Mouse (Mus musculus) neural tube, embryonic 12.5 days (tissue): ENCODE measurements around the gene Dgke. TPM values are rescaled to one million over a fixed set of nuclear protein-coding genes. Genes with fewer than 3 reads are reported as not detected.

Source experiments
- ATAC-seq: fragments of 200-750 bp; cut with Nextera tagmentation; 2 replicates; pipeline ENCODE4 v1.8.0; 2017; ENCODE audit warnings: low read depth, mild to moderate bottlenecking, moderate TSS enrichment, moderate library complexity; ENCODE audit not compliant: low FRiP score
- H3K27ac ChIP-seq: fragments of 300-500 bp; sonication (generic); 2 replicates; pipeline ENCODE4 v1.5.1; 2016
- H3K27me3 ChIP-seq: fragments of 300-500 bp; sonication (generic); replicated peaks from 2 replicates; pipeline ENCODE4 v1.6.1; 2016; ENCODE audit warnings: mild to moderate bottlenecking
- H3K36me3 ChIP-seq: fragments of 300-500 bp; sonication (generic); 2 replicates; pipeline ENCODE4 v1.6.1; 2016; ENCODE audit warnings: mild to moderate bottlenecking
- H3K4me1 ChIP-seq: fragments of 300-500 bp; sonication (generic); 2 replicates; pipeline ENCODE4 v1.6.1; 2016
- H3K4me2 ChIP-seq: fragments of 300-500 bp; sonication (generic); replicated peaks from 2 replicates; pipeline ENCODE4 v1.6.1; 2016; ENCODE audit warnings: mild to moderate bottlenecking
- H3K4me3 ChIP-seq: fragments of 300-500 bp; sonication (generic); 2 replicates; pipeline ENCODE4 v1.5.1; 2016
- H3K9ac ChIP-seq: fragments of 300-500 bp; sonication (generic); 2 replicates; pipeline ENCODE4 v1.6.1; 2016; ENCODE audit warnings: mild to moderate bottlenecking
- H3K9me3 ChIP-seq: fragments of 300-500 bp; sonication (generic); 2 replicates; pipeline ENCODE4 v1.6.1; 2016; ENCODE audit warnings: mild to moderate bottlenecking
- WGBS: fragments of 180-500 bp; shearing (Covaris S2); methylation state at CpG from one replicate; pipeline ENCODE4 v1.1.7; 2016; 5-methylcytosine and 5-hydroxymethylcytosine counted together
- polyA plus RNA-seq: library from polyadenylated mRNA; unstranded; fragments of >200 nt; fragmentation: Nextera tagmentation; extraction: Ambion mirVana; gene quantifications from 2 replicates; pipeline ENCODE4 v1.2.1, GENCODE M21; 2016

The Dgke gene
- polyA plus RNA-seq, 1 experiment from 2014 or later = 12.7 TPM

DNA sequence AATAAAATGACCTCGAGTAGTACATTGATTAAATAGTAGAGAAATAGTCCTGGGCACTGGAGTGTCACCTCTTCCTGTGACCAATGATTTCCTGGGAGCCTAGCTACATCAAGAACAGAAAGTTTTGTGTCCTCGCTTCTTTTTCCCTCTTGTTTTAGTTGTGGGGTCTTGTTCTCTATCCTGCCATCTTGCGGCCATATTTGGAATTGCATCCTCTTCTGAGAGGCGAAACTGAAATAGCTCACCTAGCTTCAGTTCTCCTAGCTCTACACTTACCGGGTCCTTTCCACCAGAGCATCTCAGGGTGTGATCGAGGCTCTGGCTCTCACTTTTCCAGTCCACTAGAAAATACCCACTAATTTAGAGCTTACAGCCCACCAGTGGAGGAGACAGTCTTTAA lies 2.7 kb upstream of the Dgke start:
- Histone ChIP-seq H3K27ac (no peak overlapping the region), H3K4me1 (no peaks in the 10 kb centered on the region), H3K27me3 (no peaks in the 10 kb centered on the region), H3K9me3 (no peaks in the 10 kb centered on the region), H3K9ac (no peak overlapping the region), H3K36me3 (no peaks in the 10 kb centered on the region), H3K4me2 (no peak overlapping the region), H3K4me3 (no peak overlapping the region)
- WGBS = 27% methylated on average over 6 of the region's 6 CpGs
- no peak for ATAC-seq

DNA sequence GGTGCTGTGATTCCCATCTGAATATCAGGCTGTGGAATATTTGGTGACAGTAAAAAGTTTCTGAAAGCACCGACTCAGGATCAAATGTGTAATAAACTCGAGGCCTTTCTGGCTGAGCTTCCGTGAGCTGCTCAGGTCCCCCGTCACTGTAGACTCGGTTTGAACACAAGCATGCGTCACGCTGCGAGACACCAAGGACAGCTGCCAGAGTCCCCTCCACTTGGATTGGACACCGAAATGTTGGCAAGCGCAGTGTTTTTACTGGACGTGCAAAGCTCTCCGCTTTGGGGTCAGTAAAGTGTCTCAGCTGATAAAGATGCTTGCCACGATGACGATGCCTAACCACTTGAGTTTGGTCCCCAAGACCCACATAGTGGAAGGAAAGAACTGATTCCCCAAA lies 2.0 kb upstream of the Dgke start:
- Histone ChIP-seq H3K9me3 (no peaks in the 10 kb centered on the region), H3K4me1 (no peaks in the 10 kb centered on the region), H3K9ac (no peak overlapping the region), H3K27ac (no peak overlapping the region), H3K4me2 (no peak overlapping the region), H3K27me3 (no peaks in the 10 kb centered on the region), H3K36me3 (no peaks in the 10 kb centered on the region), H3K4me3 (no peak overlapping the region)
- ATAC-seq = no peak
- WGBS = 96% methylated on average over 14 of the region's 14 CpGs

DNA sequence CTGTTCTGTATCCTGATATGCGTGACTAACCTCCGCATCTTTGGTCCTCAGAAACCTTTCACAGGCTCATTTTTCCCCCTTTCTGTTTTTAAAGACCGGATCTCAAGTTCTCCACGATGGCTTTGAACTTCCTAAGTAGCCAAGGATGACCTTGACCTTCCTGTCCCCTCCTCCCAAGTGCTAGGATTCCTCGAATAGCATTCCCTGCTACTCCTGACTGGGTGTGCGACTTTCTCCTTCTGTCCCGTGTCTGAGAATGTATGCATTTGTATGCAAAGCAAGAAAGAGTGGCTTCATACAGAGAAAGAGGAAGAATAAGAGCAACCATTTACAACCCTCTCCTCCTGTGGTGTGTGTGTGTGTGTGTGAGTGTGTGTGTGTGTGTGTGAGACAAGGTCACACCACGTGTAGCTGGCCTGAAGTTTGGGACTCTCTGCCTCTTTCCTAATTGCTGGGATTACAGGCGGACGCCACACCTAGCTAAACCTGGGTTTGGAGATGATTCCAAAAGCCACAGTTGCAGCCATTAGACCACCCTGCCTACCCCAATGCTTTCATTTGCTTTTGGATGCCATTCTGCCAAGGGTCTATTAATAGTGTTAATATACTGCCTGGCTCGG lies 1.3 kb upstream of the Dgke start:
- H3K27me3 ChIP-seq = no peaks in the 10 kb centered on the region
- H3K4me2 ChIP-seq = no peak overlapping the region
- H3K27ac ChIP-seq = no peak overlapping the region
- H3K4me3 ChIP-seq = no peak overlapping the region
- no peak overlapping the region for H3K9ac ChIP-seq
- ATAC-seq = no peak
- WGBS = 58% methylated on average over 11 of the region's 11 CpGs
- H3K4me1 ChIP-seq = no peaks in the 10 kb centered on the region
- no peaks in the 10 kb centered on the region for H3K9me3 ChIP-seq
- no peaks in the 10 kb centered on the region for H3K36me3 ChIP-seq

DNA sequence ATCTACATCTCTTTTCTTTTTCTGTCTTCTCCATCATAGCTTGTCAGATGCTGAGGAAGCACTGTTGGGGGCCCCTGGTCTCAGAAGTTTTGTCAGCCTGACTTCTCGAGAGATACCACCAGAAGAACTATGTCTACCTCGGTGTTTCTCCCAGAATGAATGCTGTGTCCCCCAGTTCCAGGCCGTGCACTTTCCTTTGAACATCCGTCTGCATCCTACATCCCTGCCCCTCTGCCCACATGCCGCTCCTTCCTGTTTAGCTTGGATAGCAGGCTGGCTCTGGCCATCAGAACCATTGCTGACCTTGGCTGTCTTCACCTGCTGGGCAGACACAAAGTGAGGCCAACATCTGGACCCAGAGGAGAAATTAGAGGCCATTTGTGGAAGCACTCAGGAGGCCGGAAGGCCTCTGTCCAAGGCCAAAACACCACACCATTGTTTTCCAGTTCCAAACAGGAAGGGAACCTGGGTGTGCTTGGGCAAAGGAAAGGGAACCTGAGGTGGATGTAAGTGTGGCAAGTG lies 712 bp upstream of the Dgke start:
- Histone ChIP-seq H3K4me3 (no peak overlapping the region), H3K4me1 (no peaks in the 10 kb centered on the region), H3K4me2 (no peak overlapping the region), H3K9ac (0 out of 2 replicates have a peak overlapping the region, but pooled peaks have one; percentile 26), H3K9me3 (no peaks in the 10 kb centered on the region), H3K27me3 (no peaks in the 10 kb centered on the region), H3K27ac (no peak overlapping the region), H3K36me3 (no peaks in the 10 kb centered on the region)
- ATAC-seq = no peak
- 70% methylated on average over 6 of the region's 6 CpGs for WGBS

DNA sequence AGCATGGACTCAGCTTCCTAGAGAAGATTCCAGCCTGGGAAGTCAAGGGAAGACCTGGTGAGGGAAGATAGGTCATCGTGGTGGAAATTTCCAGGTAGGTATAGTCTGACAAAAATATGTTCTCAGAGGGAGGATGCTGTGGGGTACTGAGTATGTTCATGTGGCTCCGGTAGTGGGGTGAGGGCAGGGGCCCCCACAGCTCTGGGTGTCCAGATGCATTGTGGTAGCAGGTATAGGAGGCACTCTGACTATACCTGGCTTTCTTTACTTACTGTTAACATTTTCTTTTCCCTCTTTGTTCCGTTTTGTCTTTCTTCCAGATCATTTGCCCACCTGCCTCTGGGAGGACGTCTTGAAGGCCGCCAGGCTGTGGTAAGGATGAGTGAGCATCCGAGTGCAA lies 524 bp downstream of the Dgke start:
- WGBS = 84% methylated on average over 6 of the region's 6 CpGs

DNA sequence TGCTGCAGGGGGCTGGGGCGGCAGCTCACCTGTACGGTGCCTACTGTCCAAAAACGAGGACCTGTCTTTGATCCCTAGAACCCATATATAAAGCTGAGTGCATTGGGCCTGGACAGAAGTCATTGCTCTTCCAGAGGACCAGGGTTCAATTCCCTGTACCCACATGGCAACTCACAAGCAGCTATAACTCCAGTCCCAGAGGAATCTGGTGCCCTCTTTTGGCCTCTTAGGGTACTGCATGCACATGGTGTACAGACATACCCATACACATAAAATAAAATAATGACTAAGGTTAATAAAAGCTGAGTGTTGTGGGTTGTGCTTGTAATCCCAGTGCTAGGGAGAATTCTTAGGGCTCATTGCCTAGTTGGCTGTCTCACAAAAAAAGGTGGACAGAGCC lies 1.4 kb downstream of the Dgke start:
- H3K9me3 ChIP-seq = no peaks in the 10 kb centered on the region
- H3K4me2 ChIP-seq = no peak overlapping the region
- no peak overlapping the region for H3K27ac ChIP-seq
- H3K36me3 ChIP-seq = no peaks in the 10 kb centered on the region
- H3K27me3 ChIP-seq = no peaks in the 10 kb centered on the region
- ATAC-seq = no peak
- 96% methylated on average over 3 of the region's 3 CpGs for WGBS
- H3K4me1 ChIP-seq = no peaks in the 10 kb centered on the region
- H3K9ac ChIP-seq = no peak overlapping the region
- no peak overlapping the region for H3K4me3 ChIP-seq

More for the DNA sequence above, 524 bp downstream of the Dgke start:
- Histone ChIP-seq H3K4me3 (no peak overlapping the region), H3K4me1 (no peaks in the 10 kb centered on the region), H3K27me3 (no peaks in the 10 kb centered on the region), H3K9me3 (no peaks in the 10 kb centered on the region), H3K27ac (no peak overlapping the region), H3K36me3 (no peaks in the 10 kb centered on the region), H3K4me2 (no peak overlapping the region), H3K9ac (no peak overlapping the region)
- no peak for ATAC-seq

DNA sequence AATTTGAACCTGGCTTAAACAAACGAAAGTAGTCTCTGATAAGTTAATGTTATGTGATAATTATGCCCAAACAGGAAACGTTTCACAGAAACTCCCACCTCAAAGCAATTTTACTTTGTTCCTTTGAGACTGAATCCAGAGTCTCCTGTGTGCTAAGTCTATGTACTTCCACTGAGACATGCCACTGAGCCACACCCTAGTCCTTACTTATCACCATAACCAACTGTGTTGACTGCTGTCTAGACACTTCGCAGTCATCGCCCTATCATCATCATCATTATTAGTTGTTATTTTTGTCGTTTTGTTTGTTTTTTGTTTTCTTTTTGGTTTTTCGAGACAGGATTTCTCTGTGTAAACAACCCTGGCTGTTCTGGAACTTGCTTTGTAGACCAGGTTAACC lies 2.3 kb downstream of the Dgke start:
- Histone ChIP-seq H3K9me3 (no peaks in the 10 kb centered on the region), H3K36me3 (no peaks in the 10 kb centered on the region), H3K27me3 (no peaks in the 10 kb centered on the region), H3K4me3 (no peak overlapping the region), H3K9ac (no peak overlapping the region), H3K4me1 (peaks cover 7% of the 10 kb centered on the region), H3K27ac (no peak overlapping the region), H3K4me2 (no peak overlapping the region)
- WGBS = 84% methylated on average over 6 of the region's 6 CpGs
- ATAC-seq = no peak

DNA sequence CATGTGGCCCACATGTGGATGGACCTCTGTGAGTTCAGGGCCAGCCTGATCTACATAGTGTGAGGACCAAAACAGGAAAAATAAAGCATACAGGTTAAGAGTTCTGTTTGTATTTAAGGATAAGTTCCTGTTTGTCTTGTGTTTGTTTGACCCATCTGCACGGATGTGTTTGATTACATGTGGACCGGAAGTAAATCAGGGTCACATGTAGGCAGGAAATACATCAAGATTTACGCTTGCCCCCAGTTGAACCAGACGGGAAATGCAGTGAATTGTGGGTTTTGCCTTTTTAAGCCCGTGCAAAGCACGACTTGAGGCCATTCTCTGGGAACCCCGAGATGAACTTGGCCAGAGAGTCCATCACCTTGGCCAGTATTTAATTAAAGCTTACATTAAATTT lies 5.3 kb downstream of the Dgke start:
- 86% methylated on average over 7 of the region's 7 CpGs for WGBS
- H3K9me3 ChIP-seq = no peaks in the 10 kb centered on the region
- ATAC-seq = no peak

DNA sequence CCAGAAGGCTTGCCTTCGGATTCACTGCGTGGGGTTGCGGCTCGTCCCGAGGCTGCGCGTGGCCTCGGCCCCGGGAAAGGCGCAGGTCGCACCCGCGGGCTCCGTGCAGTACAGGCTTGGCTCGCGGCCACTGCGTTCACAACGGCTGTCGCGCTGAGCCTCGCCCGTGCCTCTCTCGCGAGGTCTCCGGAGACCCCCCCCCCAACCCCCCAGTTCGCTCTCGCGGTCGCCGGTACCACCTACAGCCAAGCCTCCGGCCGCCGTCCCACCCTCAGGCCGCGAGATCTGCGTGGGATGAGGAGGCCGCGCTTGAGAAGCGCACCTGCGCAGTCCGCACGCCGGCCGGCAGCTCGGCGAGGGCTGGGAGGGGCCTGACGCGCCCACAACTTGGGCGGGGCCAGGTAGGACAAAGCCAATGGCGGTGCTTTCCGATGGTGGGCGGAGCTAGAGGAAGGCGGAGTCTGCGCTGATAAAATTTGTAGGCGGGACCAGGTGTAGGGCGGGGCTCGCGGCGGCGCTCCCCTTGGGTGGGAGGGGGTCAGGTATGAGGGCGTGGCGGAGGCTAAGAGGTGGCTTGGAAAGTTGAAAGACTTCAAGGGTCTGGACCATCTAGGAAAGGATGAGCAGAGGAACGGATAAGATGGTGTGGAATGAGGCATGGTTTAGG lies 6.1 kb downstream of the Dgke start:
- WGBS = under 1% methylated on average over 63 of the region's 63 CpGs
- Histone ChIP-seq H3K4me1 (peaks cover 17% of the 10 kb centered on the region), H3K4me2 (peak overlapping the region; percentile 74), H3K27ac (peak overlapping the region; percentile 47; the same call in 1 of the 2 replicates), H3K27me3 (no peaks in the 10 kb centered on the region), H3K9ac (peak overlapping the region; percentile 81), H3K36me3 (no peaks in the 10 kb centered on the region), H3K4me3 (peak overlapping the region; percentile 82), H3K9me3 (no peaks in the 10 kb centered on the region)
- peak; percentile 91 for ATAC-seq

More for the DNA sequence above, 5.3 kb downstream of the Dgke start:
- Histone ChIP-seq H3K27me3 (no peaks in the 10 kb centered on the region), H3K4me3 (no peak overlapping the region), H3K36me3 (no peaks in the 10 kb centered on the region), H3K4me2 (no peak overlapping the region), H3K27ac (no peak overlapping the region), H3K4me1 (peaks cover 17% of the 10 kb centered on the region), H3K9ac (no peak overlapping the region)

DNA sequence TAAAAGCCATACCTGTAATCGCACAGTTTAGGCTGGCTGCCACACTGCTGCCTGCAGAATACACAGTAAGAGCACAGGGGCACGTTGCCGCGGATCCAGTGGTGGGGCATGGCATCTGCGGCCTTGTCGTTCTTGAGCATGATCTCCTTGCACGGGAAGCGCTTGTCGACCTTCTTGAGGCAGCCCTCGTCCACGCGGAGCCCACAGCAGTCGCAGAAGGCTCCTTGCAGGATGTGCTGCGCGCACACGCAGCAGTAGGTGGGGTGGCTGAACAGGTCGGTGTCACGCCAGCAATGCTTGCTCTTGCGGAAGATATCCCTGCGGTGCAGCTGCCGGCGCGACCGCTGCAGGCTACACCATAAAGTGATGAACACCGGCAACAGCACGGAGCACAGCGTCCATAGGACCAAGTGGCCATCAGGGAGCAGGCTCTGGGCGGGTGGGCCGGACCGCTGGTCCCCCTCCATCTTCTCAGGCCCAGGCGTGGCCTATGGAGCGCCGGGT lies 6.7 kb downstream of the Dgke start:
- peak; percentile 34 for ATAC-seq
- Histone ChIP-seq H3K4me1 (peaks cover 17% of the 10 kb centered on the region), H3K27me3 (no peaks in the 10 kb centered on the region), H3K4me3 (peak overlapping the region; percentile 82), H3K36me3 (no peaks in the 10 kb centered on the region), H3K9me3 (no peaks in the 10 kb centered on the region), H3K27ac (peak overlapping the region; percentile 47; the same call in 1 of the 2 replicates), H3K9ac (peak overlapping the region; percentile 81), H3K4me2 (peak overlapping the region; percentile 74)
- under 1% methylated on average over 33 of the region's 33 CpGs for WGBS

DNA sequence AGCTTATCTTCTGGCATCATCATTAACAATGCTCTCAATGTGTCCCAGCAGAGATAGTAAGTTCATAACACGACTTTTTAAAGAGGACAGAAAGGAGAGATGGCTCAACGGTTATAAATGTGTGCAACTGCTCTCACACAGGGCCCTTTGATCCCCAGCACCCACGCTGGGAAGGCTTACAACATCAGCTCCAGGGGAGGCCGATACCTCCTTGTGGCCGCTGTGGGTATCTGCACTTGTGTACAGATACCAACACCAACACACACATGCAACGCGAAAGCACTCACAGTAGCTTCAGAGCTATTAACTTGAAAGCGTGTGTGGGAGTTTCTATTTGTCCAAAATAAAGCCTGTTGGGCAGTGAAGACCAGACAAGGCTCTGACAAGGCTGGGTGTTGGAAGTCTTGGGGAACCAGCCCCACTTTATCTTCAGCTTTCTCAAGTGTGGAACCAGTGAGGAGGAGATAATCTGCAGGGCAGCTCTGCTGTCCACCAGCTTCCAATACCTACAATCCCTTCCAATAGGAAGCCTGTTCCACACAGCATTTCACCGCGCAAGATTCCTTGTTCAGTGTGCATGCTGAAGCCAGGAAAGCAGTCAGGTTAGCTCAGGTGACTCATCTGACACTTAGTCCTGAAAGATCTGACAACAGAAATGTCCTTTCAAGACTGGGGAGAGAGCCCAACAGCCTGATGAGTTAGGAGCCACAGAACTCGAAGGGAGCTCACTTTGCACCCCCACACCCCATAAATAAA lies 8.0 kb downstream of the Dgke start:
- H3K27ac ChIP-seq = no peak overlapping the region
- H3K27me3 ChIP-seq = no peaks in the 10 kb centered on the region
- 0 out of 2 replicates have a peak, but pooled peaks cover 4% of the 10 kb centered on the region for H3K36me3 ChIP-seq
- peak overlapping the region; percentile 74 for H3K4me2 ChIP-seq
- H3K4me1 ChIP-seq = peaks cover 17% of the 10 kb centered on the region
- ATAC-seq = no peak
- no peaks in the 10 kb centered on the region for H3K9me3 ChIP-seq
- WGBS = 73% methylated on average over 11 of the region's 11 CpGs
- H3K4me3 ChIP-seq = peak overlapping the region; percentile 82; the same call in 1 of the 2 replicates
- H3K9ac ChIP-seq = no peak overlapping the region
